Mouse (Mus musculus): ENCODE results near the gene Prr15l.
A peak's percentile ranks its signal among the peaks of the same experiment; 100 is the strongest.

Prr15l gene

GRCm38 (mm10) chr11:96917415-96917814, 10.5 kb upstream of the Prr15l start:
- no peak for DNase-seq (ENCODE audit: low read depth, low spot score)

- DNase-seq (ENCODE audit: low read depth, low spot score), result no peak
Observed at GRCm38 (mm10) chr11:96919003-96919402, 8.9 kb upstream of the Prr15l start.

GRCm38 (mm10) chr11:96924861-96925260, 3.0 kb upstream of the Prr15l start:
- no peak for DNase-seq (ENCODE audit: low read depth, low spot score)

GRCm38 (mm10) chr11:96925469-96926148, 2.3 kb upstream of the Prr15l start:
- no peak for DNase-seq (ENCODE audit: low read depth, low spot score)

GRCm38 (mm10) chr11:96926587-96926986, 1.3 kb upstream of the Prr15l start:
- no peak for DNase-seq (ENCODE audit: low read depth, low spot score)

- no peak for DNase-seq (ENCODE audit: low read depth, low spot score)
Observed at GRCm38 (mm10) chr11:96928691-96929090, 787 bp downstream of the Prr15l start.

- DNase-seq (ENCODE audit: low read depth, low spot score), result no peak
Observed at GRCm38 (mm10) chr11:96929096-96929765, 1.3 kb downstream of the Prr15l start.

GRCm38 (mm10) chr11:96929766-96930331, 1.9 kb downstream of the Prr15l start:
- no peak for DNase-seq (ENCODE audit: low read depth, low spot score)

- DNase-seq (ENCODE audit: low read depth, low spot score), result no peak
Observed at GRCm38 (mm10) chr11:96931327-96932062, 3.6 kb downstream of the Prr15l start.

- DNase-seq (ENCODE audit: low read depth, low spot score), result no peak
Observed at GRCm38 (mm10) chr11:96933562-96934276, 5.8 kb downstream of the Prr15l start.

- DNase-seq (ENCODE audit: low read depth, low spot score), result peak; percentile 99
Observed at GRCm38 (mm10) chr11:96934921-96935356, 7.0 kb downstream of the Prr15l start.

- DNase-seq (ENCODE audit: low read depth, low spot score), result no peak
Observed at GRCm38 (mm10) chr11:96935872-96936650, 8.2 kb downstream of the Prr15l start.

- DNase-seq (ENCODE audit: low read depth, low spot score), result no peak
Observed at GRCm38 (mm10) chr11:96937549-96938425, 9.9 kb downstream of the Prr15l start.

- DNase-seq (ENCODE audit: low read depth, low spot score), result no peak
Observed at GRCm38 (mm10) chr11:96938426-96938800, 10.5 kb downstream of the Prr15l start.

GRCm38 (mm10) chr11:96940578-96941465, 12.9 kb downstream of the Prr15l start:
- no peak for DNase-seq (ENCODE audit: low read depth, low spot score)

- DNase-seq (ENCODE audit: low read depth, low spot score), result no peak
Observed at GRCm38 (mm10) chr11:96941989-96942590, 14.2 kb downstream of the Prr15l start.

GRCm38 (mm10) chr11:96943746-96944304, 15.9 kb downstream of the Prr15l start, which contains the start of gene Pnpo:
Gene Pnpo, minus strand, starts transcription at chr11:96943986.
- peak; percentile 97 for DNase-seq (ENCODE audit: low read depth, low spot score)
